Mouse (Mus musculus): ENCODE measurements at regions not wholly inside any gene's neighbourhood (a gene's known extent, or its start where the extent isn't known, plus 50 kb on each side); places are given as distances from the start of the nearest gene placed in this dataset.

DNA sequence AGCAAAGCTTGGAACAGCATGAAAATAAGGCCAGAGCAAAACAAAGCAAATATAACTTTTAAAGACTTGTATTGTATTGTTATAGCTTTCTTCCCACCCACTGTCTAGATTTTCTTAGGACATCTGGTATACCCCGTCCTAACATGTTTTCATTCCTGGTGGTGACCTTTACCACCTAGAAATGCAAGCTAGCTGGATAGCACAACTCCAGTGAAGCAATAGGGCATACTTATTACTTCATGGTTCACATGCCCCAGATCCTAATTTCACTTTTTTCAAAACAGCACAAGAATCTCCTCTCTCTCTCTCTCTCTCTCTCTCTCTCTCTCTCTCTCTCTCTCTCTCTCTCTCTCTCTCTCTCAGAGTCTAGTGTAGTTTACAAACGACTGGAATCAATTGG, 672.5 kb downstream of the Zfp706 start:
- 70% methylated on average over 2 of the region's 2 CpGs for WGBS
- Histone ChIP-seq H3K27ac (ENCODE audit: insufficient read depth, low read depth, low read length) (no peak overlapping the region), H3K27me3 (ENCODE audit: control insufficient read depth, insufficient read depth, low read length) (no peaks in the 10 kb centered on the region), H3K4me1 (ENCODE audit: control insufficient read depth, insufficient read depth, insufficient read length, low read length) (peaks cover 9% of the 10 kb centered on the region; the same call in 1 of the 2 replicates), H3K4me3 (ENCODE audit: low read depth, low read length) (no peak overlapping the region), H3K36me3 (ENCODE audit: control insufficient read depth, insufficient read depth, low read length) (no peaks in the 10 kb centered on the region)
- TF ChIP-seq CTCF (IDR thresholded peaks at IDR 0.05; ENCODE audit: extremely low read depth, insufficient read length, insufficient replicate concordance, low read depth, low read length) = no peak
- TF ChIP-seq POLR2A (IDR thresholded peaks at IDR 0.05; ENCODE audit: low read depth, low read length) = no peak

DNA sequence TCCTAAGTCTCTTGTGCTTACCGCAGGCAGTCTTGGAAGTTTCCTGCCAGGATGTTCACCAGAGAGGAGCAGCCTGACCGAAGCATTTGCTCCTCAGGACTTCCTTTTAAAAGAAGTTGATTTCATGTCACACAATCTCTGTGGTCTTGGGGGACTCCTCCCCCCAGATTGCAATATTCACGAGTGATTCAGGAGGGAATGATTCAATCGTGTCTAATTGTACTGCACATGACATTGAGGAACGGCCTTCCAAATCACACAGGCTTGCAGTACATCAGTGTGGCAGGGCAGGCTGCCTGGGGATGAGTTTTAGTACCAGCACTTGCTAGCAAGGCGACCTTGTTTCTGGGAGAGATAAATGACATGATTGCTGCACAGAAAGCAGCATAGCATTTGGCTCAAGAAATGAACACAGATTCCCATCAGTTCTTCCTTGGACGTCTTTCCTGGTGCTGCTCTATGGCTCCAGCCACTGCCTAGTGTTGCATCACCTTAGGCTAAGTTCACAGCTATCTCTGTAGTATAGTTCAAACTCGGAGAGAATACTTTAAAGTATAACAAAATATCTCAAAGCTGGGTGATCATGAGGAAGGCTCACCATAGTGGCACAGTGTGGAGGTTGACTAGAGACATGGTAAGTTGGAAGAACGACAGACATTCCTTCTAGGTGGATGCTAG, 673.0 kb downstream of the Zfp706 start:
- H3K4me3 ChIP-seq (ENCODE audit: low read depth, low read length) = no peak overlapping the region
- 67% methylated on average over 9 of the region's 9 CpGs for WGBS
- no peak overlapping the region for H3K27ac ChIP-seq (ENCODE audit: insufficient read depth, low read depth, low read length)
- peaks cover 9% of the 10 kb centered on the region; the same call in 1 of the 2 replicates for H3K4me1 ChIP-seq (ENCODE audit: control insufficient read depth, insufficient read depth, insufficient read length, low read length)
- H3K36me3 ChIP-seq (ENCODE audit: control insufficient read depth, insufficient read depth, low read length) = no peaks in the 10 kb centered on the region
- TF ChIP-seq CTCF (IDR thresholded peaks at IDR 0.05; ENCODE audit: extremely low read depth, insufficient read length, insufficient replicate concordance, low read depth, low read length) (no peak), POLR2A (IDR thresholded peaks at IDR 0.05; ENCODE audit: low read depth, low read length) (no peak)
- H3K27me3 ChIP-seq (ENCODE audit: control insufficient read depth, insufficient read depth, low read length) = no peaks in the 10 kb centered on the region

DNA sequence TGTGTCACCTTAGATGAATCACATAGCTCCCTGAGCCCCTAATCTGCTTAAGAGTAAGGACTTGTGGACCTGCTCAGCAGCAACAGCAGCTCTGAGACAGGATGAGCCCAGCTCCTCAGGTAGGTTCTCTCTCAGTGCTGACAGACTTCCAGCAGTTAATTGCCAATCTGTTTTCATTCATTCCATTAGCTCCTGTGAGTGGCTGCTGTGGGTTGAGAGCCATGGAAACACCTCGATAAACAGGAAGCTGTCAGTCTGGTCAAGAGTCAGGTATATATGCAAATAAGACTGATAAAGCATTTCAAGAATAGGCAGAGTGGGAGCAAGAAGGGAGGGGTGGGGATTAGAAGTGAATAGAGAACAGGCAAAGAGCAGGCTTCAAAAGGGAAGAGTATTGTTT, 673.7 kb downstream of the Zfp706 start:
- 14% methylated on average over 1 of the region's 1 CpGs for WGBS
- TF ChIP-seq POLR2A (IDR thresholded peaks at IDR 0.05; ENCODE audit: low read depth, low read length) (no peak), CTCF (IDR thresholded peaks at IDR 0.05; ENCODE audit: extremely low read depth, insufficient read length, insufficient replicate concordance, low read depth, low read length) (no peak)
- peak overlapping the region; percentile 36; the same call in 1 of the 2 replicates for H3K27ac ChIP-seq (ENCODE audit: insufficient read depth, low read depth, low read length)
- H3K36me3 ChIP-seq (ENCODE audit: control insufficient read depth, insufficient read depth, low read length) = no peaks in the 10 kb centered on the region
- peaks cover 9% of the 10 kb centered on the region; the same call in 1 of the 2 replicates for H3K4me1 ChIP-seq (ENCODE audit: control insufficient read depth, insufficient read depth, insufficient read length, low read length)
- H3K4me3 ChIP-seq (ENCODE audit: low read depth, low read length) = no peak overlapping the region
- no peaks in the 10 kb centered on the region for H3K27me3 ChIP-seq (ENCODE audit: control insufficient read depth, insufficient read depth, low read length)

DNA sequence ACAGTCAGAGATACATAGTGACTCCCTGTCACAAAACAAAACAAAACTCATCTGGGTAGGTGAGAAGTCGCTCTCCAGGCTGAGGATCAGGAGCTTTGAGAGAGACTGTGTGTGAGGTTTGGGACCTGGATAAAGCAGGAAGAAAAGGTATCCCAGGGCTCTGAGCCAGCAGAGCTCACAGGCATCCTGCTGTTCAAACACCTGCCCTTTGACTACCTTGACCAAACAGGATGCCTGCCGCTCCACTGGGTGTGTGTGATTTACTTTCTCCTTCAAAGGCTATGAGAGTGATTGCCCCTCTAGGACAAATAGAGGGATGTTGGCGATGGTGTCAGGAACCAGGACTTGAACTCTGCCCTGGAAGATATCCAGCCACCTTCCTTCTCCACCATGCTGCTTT, 674.3 kb downstream of the Zfp706 start:
- TF ChIP-seq CTCF (IDR thresholded peaks at IDR 0.05; ENCODE audit: extremely low read depth, insufficient read length, insufficient replicate concordance, low read depth, low read length) = no peak
- TF ChIP-seq POLR2A (IDR thresholded peaks at IDR 0.05; ENCODE audit: low read depth, low read length) = no peak
- H3K4me1 ChIP-seq (ENCODE audit: control insufficient read depth, insufficient read depth, insufficient read length, low read length) = peaks cover 9% of the 10 kb centered on the region; the same call in 1 of the 2 replicates
- H3K36me3 ChIP-seq (ENCODE audit: control insufficient read depth, insufficient read depth, low read length) = no peaks in the 10 kb centered on the region
- no peak overlapping the region for H3K27ac ChIP-seq (ENCODE audit: insufficient read depth, low read depth, low read length)
- 21% methylated on average over 3 of the region's 3 CpGs for WGBS
- H3K27me3 ChIP-seq (ENCODE audit: control insufficient read depth, insufficient read depth, low read length) = no peaks in the 10 kb centered on the region
- no peak overlapping the region for H3K4me3 ChIP-seq (ENCODE audit: low read depth, low read length)

All from small intestine, adult 2 months (tissue).